Comparison of ENCODE assay signal across 7 mouse cellular contexts in genomic region chr7:139388670-139389212, GRCm38 (mm10). TPM values are rescaled to one million over a fixed set of nuclear protein-coding genes. Genes with fewer than 3 reads are reported as not detected.
A peak's percentile ranks its signal among the peaks of the same experiment; 100 is the strongest.
DNase-seq lines count a peak whose midpoint lies in the region; ATAC-seq lines count a peak whose summit lies in the region.

Gene Inpp5a, plus strand, starts transcription at chr7:139389109.

- under 1% methylated on average over 39 of the region's 47 CpGs for WGBS in embryonic facial prominence, embryonic 11.5 days
- under 1% methylated on average over 46 of the region's 47 CpGs for WGBS in limb, embryonic 10.5 days
- WGBS in midbrain, embryonic 13.5 days: under 1% methylated on average over 46 of the region's 47 CpGs

- H3K9ac ChIP-seq in embryonic facial prominence, embryonic 11.5 days (replicated peaks; ENCODE audit: low read length): peak within 1 kb of the TSS; percentile 91
- H3K9ac ChIP-seq in midbrain, embryonic 13.5 days (replicated peaks): peak within 1 kb of the TSS; percentile 82

- no peaks in the 10 kb centered on the region for H3K36me3 ChIP-seq in embryonic facial prominence, embryonic 11.5 days (replicated peaks; ENCODE audit: control insufficient read depth, insufficient read depth, low read depth, low read length)
- H3K36me3 ChIP-seq in limb, embryonic 10.5 days: no peaks in the 10 kb centered on the region
- H3K36me3 ChIP-seq in midbrain, embryonic 13.5 days: no peaks in the 10 kb centered on the region

- peak within 1 kb of the TSS; percentile 82 for H3K4me2 ChIP-seq in embryonic facial prominence, embryonic 11.5 days (ENCODE audit: low read depth, low read length)
- H3K4me2 ChIP-seq in midbrain, embryonic 13.5 days (replicated peaks): peak within 1 kb of the TSS; percentile 72

- H3K9me3 ChIP-seq in embryonic facial prominence, embryonic 11.5 days (replicated peaks; ENCODE audit: control insufficient read depth, low read length): no peaks in the 10 kb centered on the region
- no peaks in the 10 kb centered on the region for H3K9me3 ChIP-seq in limb, embryonic 10.5 days (replicated peaks)
- no peaks in the 10 kb centered on the region for H3K9me3 ChIP-seq in midbrain, embryonic 13.5 days

- ATAC-seq in embryonic facial prominence, embryonic 11.5 days (replicated peaks; ENCODE audit: insufficient number of reproducible peaks, low FRiP score, low TSS enrichment, low read depth): peak; percentile 98
- peak; percentile 81 for ATAC-seq in granulocyte monocyte progenitor cell, adult 5-6 weeks (replicated peaks; ENCODE audit: poor library complexity, severe bottlenecking)
- ATAC-seq in midbrain, embryonic 13.5 days: peak; percentile 99

- peak within 1 kb of the TSS; percentile 84 for H3K4me3 ChIP-seq in embryonic facial prominence, embryonic 11.5 days (ENCODE audit: low read depth, low read length)
- H3K4me3 ChIP-seq in limb, embryonic 10.5 days: peak within 1 kb of the TSS; percentile 84
- H3K4me3 ChIP-seq in midbrain, embryonic 13.5 days (replicated peaks): peak within 1 kb of the TSS; percentile 80

- no peaks in the 10 kb centered on the region for H3K4me1 ChIP-seq in embryonic facial prominence, embryonic 11.5 days (ENCODE audit: control insufficient read depth, insufficient read depth, low read length)
- peaks cover 28% of the 10 kb centered on the region for H3K4me1 ChIP-seq in limb, embryonic 10.5 days
- peaks cover 47% of the 10 kb centered on the region for H3K4me1 ChIP-seq in midbrain, embryonic 13.5 days (replicated peaks)

- H3K27ac ChIP-seq in embryonic facial prominence, embryonic 11.5 days (replicated peaks; ENCODE audit: low read depth, low read length): peak within 1 kb of the TSS; percentile 41
- H3K27ac ChIP-seq in limb, embryonic 10.5 days: peak within 1 kb of the TSS; percentile 95
- H3K27ac ChIP-seq in midbrain, embryonic 13.5 days: peak within 1 kb of the TSS; percentile 78

- H3K27me3 ChIP-seq in embryonic facial prominence, embryonic 11.5 days (ENCODE audit: control insufficient read depth, insufficient read depth, low read length): no peaks in the 10 kb centered on the region
- H3K27me3 ChIP-seq in limb, embryonic 10.5 days (ENCODE audit: low read depth, poor library complexity, severe bottlenecking): no peaks in the 10 kb centered on the region
- no peaks in the 10 kb centered on the region for H3K27me3 ChIP-seq in midbrain, embryonic 13.5 days

- peak; percentile 100 for DNase-seq in adrenal gland, postnatal 14 days
- DNase-seq in embryonic facial prominence, embryonic 11.5 days (ENCODE audit: low spot score): peak; percentile 100
- DNase-seq in kidney, adult 11 months: peak; percentile 99
- peak; percentile 98 for DNase-seq in limb, embryonic 10.5 days (ENCODE audit: low spot score)
- DNase-seq in spleen, adult 12 weeks (ENCODE audit: low spot score): peak; percentile 98

RNA-seq across cellular contexts. Expression of gene Inpp5a, which starts in this region (rescaled TPM):
- total RNA-seq in adrenal gland, postnatal 14 days (2021): 60.1 and 60.3 TPM in 2 replicates
- polyA plus RNA-seq in embryonic facial prominence, embryonic 11.5 days (2014; fragmentation: Nextera tagmentation; extraction: Ambion mirVana): 26.1 and 28.4 TPM in 2 replicates
- total RNA-seq in granulocyte monocyte progenitor cell, adult 5-6 weeks (2014; fragmentation: Nextera tagmentation): 7.9 and 10.2 TPM in 2 replicates
- total RNA-seq in granulocyte monocyte progenitor cell, adult 5-6 weeks (2017): 5.5 and 11.6 TPM in 2 replicates
- polyA plus RNA-seq in limb, embryonic 10.5 days (2016; fragmentation: Nextera tagmentation; extraction: Ambion mirVana): 14.2 and 17.3 TPM in 2 replicates
- polyA plus RNA-seq in midbrain, embryonic 13.5 days (2015; fragmentation: Nextera tagmentation; extraction: Ambion mirVana): 10.0 and 14.3 TPM in 2 replicates

Comparison
In these comparisons a context has a peak if more than half of its experiments do, and no peak if none do; other contexts are left out.
1. Peak in every context shown above with its lines: DNase-seq, ATAC-seq, H3K4me3 ChIP-seq and H3K27ac ChIP-seq.
2. H3K27ac ChIP-seq: peak in every context shown above with its lines; median percentile 95 in limb, embryonic 10.5 days; 78 in midbrain, embryonic 13.5 days; 41 in embryonic facial prominence, embryonic 11.5 days.